Mouse (Mus musculus): Measurements from ENCODE around the gene Dpp10.

DNA sequence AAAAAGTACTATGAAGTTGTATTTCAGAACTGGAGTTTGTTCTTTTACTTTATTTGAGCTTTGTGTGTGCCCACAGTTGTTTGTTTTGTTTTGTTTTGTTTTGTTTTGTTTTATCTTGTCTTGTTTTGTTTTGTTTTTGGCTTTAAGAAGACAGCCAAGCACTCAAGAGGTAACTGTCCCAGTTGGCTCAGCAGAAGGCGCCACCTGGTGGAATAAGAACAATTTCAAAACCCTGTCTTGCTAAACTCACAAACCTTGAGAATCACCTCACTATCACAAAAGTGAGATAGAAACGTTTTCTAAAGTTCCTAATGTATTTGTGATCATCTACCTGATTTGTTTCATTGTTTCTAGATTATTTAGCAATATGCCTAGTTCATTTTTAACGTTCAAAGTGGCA is 3.8 kb downstream of the Dpp10 start:
- TF ChIP-seq GATA1 (IDR thresholded peaks at IDR 0.05; ENCODE audit: low read length) (no peak), TAL1 (IDR thresholded peaks at IDR 0.05; ENCODE audit: low read length) (no peak)

All from erythroblast, embryonic 14.5 days (primary cell).